Mouse (Mus musculus): ENCODE data around the gene Zpbp. TPM values are rescaled to one million over a fixed set of nuclear protein-coding genes. Genes with fewer than 3 reads are reported as not detected.

Zpbp gene
- polyA plus RNA-seq (2012; rRNA removed) = 0.24 and 0.29 TPM in 2 replicates

GRCm38 (mm10) chr11:11461635-11462560 lies at the start of gene Zpbp, which contains the start of gene Spata48:
Gene Zpbp (minus strand): TSS chr11:11462408.
Gene Spata48 (plus strand): TSS chr11:11462094.

Other genes starting within 250 kb of the Zpbp start
- gene Spata48, start 314 bp downstream of the Zpbp start, polyA plus RNA-seq (2012; rRNA removed) = 0.44 and 13.7 TPM in 2 replicates
- gene 4930512M02Rik, start 165.4 kb upstream of the Zpbp start, polyA plus RNA-seq (2012; rRNA removed) = not detected in 2 replicates
- gene Ikzf1, start 222.6 kb upstream of the Zpbp start, polyA plus RNA-seq (2012; rRNA removed) = 8.9 and 15.7 TPM in 2 replicates